Mouse (Mus musculus): ENCODE measurements around the gene Rpl27.

GRCm38 (mm10) chr11:101450394-101450793 is 8.3 kb downstream of the Rpl27 start:
- no peak for TF ChIP-seq EP300 (IDR thresholded peaks at IDR 0.05)
- TF ChIP-seq CTCF (IDR thresholded peaks at IDR 0.05) = peak; percentile 55

Data from lung, postnatal 0 days (tissue).